Mouse (Mus musculus) brain, adult 2 months (tissue): ENCODE data around the gene Unc5b.

Experiments
- DNase-seq: peaks from one replicate; pipeline ENCODE4 v3.0.0; 2011; ENCODE audit warnings: low read depth, low spot score

Unc5b gene

GRCm38 (mm10) chr10:60800295-60801167, 30.9 kb downstream of the Unc5b start:
- DNase-seq, result no peak

- no peak for DNase-seq
Measured at GRCm38 (mm10) chr10:60797682-60798422, 33.5 kb downstream of the Unc5b start.

GRCm38 (mm10) chr10:60796474-60796873, 34.9 kb downstream of the Unc5b start:
- no peak for DNase-seq

GRCm38 (mm10) chr10:60796028-60796427, 35.4 kb downstream of the Unc5b start:
- no peak for DNase-seq

- no peak for DNase-seq
Measured at GRCm38 (mm10) chr10:60794792-60795191, 36.6 kb downstream of the Unc5b start.

GRCm38 (mm10) chr10:60794374-60794773, 37.0 kb downstream of the Unc5b start:
- peak; percentile 50 for DNase-seq

- peak; percentile 67 for DNase-seq
Measured at GRCm38 (mm10) chr10:60792841-60793240, 38.5 kb downstream of the Unc5b start.

GRCm38 (mm10) chr10:60792365-60792764, 39.0 kb downstream of the Unc5b start:
- DNase-seq, result no peak

- DNase-seq, result peak; percentile 15
Measured at GRCm38 (mm10) chr10:60790912-60791311, 40.5 kb downstream of the Unc5b start.

GRCm38 (mm10) chr10:60787303-60788074, 43.9 kb downstream of the Unc5b start:
- peak; percentile 82 for DNase-seq

- peak; percentile 82 for DNase-seq
Measured at GRCm38 (mm10) chr10:60783608-60784007, 47.8 kb downstream of the Unc5b start.

GRCm38 (mm10) chr10:60779628-60780027, 51.8 kb downstream of the Unc5b start:
- DNase-seq, result peak; percentile 86

- DNase-seq, result peak; percentile 20
Measured at GRCm38 (mm10) chr10:60778542-60778941, 52.8 kb downstream of the Unc5b start.

- DNase-seq, result peak; percentile 22
Measured at GRCm38 (mm10) chr10:60775473-60775872, 55.9 kb downstream of the Unc5b start.

GRCm38 (mm10) chr10:60774616-60775015, 56.8 kb downstream of the Unc5b start:
- DNase-seq, result no peak

- no peak for DNase-seq
Measured at GRCm38 (mm10) chr10:60770855-60771254, 60.5 kb downstream of the Unc5b start.

GRCm38 (mm10) chr10:60768614-60769013, 62.8 kb downstream of the Unc5b start:
- no peak for DNase-seq

- DNase-seq, result no peak
Measured at GRCm38 (mm10) chr10:60767400-60767799, 64.0 kb downstream of the Unc5b start.

- DNase-seq, result no peak
Measured at GRCm38 (mm10) chr10:60762126-60762525, 69.3 kb downstream of the Unc5b start.

- DNase-seq, result peak; percentile 98
Measured at GRCm38 (mm10) chr10:60760377-60760776, 71.0 kb downstream of the Unc5b start.

GRCm38 (mm10) chr10:60756992-60757391, 74.4 kb downstream of the Unc5b start:
- peak; percentile 81 for DNase-seq

- DNase-seq, result no peak
Measured at GRCm38 (mm10) chr10:60756146-60756545, 75.2 kb downstream of the Unc5b start.
